Mouse (Mus musculus) ES-E14 (cell line): ENCODE results near the gene Pigq. TPM values are rescaled to one million over a fixed set of nuclear protein-coding genes. Genes with fewer than 3 reads are reported as not detected.

Experiments
- DNase-seq: peaks from one replicate; pipeline ENCODE4 v3.0.0-alpha.2; 2013; ENCODE audit warnings: low read depth, low spot score
- H3K27ac ChIP-seq: 2 replicates; pipeline ENCODE4 v1.5.1; 2012; ENCODE audit warnings: low read depth, mild to moderate bottlenecking, low read length, moderate library complexity, mixed read lengths; ENCODE audit not compliant: poor library complexity, insufficient read depth, severe bottlenecking
- H3K36me3 ChIP-seq: 2 replicates; pipeline ENCODE4 v1.6.1; 2012; ENCODE audit warnings: mild to moderate bottlenecking, low read length, moderate library complexity, mixed read lengths; ENCODE audit not compliant: control insufficient read depth, poor library complexity, insufficient read depth, severe bottlenecking
- H3K4me1 ChIP-seq, 2 experiments: fragments of 150-350 bp in 1 of 2; sonication (generic) in 1 of 2; 2 replicates each; pipeline ENCODE4 v1.6.1; 2012; ENCODE audit warnings: low read length in 2 of 2, mild to moderate bottlenecking in 1 of 2, mixed read lengths in 1 of 2; ENCODE audit not compliant: control insufficient read depth in 2 of 2, insufficient read depth in 2 of 2, poor library complexity in 1 of 2
- H3K4me3 ChIP-seq, 2 experiments: fragments of 150-350 bp in 1 of 2; sonication (generic) in 1 of 2; 2 replicates each; pipeline ENCODE4 v1.5.1; 2012; ENCODE audit warnings: low read length in 2 of 2, low read depth in 1 of 2, mild to moderate bottlenecking in 1 of 2, mixed read lengths in 1 of 2; ENCODE audit not compliant: insufficient read depth in 1 of 2, poor library complexity in 1 of 2, severe bottlenecking in 1 of 2
- H3K9ac ChIP-seq: 2 replicates; pipeline ENCODE4 v1.6.1; 2012; ENCODE audit warnings: low read depth, mild to moderate bottlenecking, low read length, mixed read lengths; ENCODE audit not compliant: poor library complexity, insufficient read depth, severe bottlenecking
- H3K9me3 ChIP-seq: fragments of 150-350 bp; sonication (generic); 2 replicates; pipeline ENCODE4 v1.6.1; 2012; ENCODE audit warnings: low read depth, mild to moderate bottlenecking, low read length; ENCODE audit not compliant: control insufficient read depth, insufficient read depth
- CHD2 ChIP-seq: IDR thresholded peaks from 2 replicates; pipeline ENCODE4 v1.6.1; 2014; ENCODE audit warnings: mild to moderate bottlenecking, low read depth, low read length, inconsistent platforms
- HCFC1 ChIP-seq: IDR thresholded peaks from 2 replicates; pipeline ENCODE4 v1.6.1; 2012; ENCODE audit warnings: low read length, inconsistent platforms, borderline replicate concordance; ENCODE audit not compliant: insufficient read depth
- MAFK ChIP-seq: IDR thresholded peaks from 2 replicates; pipeline ENCODE4 v1.6.1; 2014; ENCODE audit warnings: mild to moderate bottlenecking, low read depth, low read length, inconsistent platforms; ENCODE audit not compliant: insufficient read depth
- ZC3H11A ChIP-seq: IDR thresholded peaks from 2 replicates; pipeline ENCODE4 v1.6.1; 2012; ENCODE audit warnings: low read depth, mild to moderate bottlenecking, inconsistent platforms, low read length, borderline replicate concordance
- ZNF384 ChIP-seq: IDR thresholded peaks from 2 replicates; pipeline ENCODE4 v1.6.1; 2012; ENCODE audit warnings: low read depth, low read length, inconsistent platforms
- in situ Hi-C, 2 experiments: fragments of 600-800 bp; cut with MboI; formaldehyde crosslinking; loops; one replicate each; pipeline ENCODE4 v1.15.1; 2025; ENCODE audit warnings: low sequenced_read_pairs in 2 of 2, inconsistent platforms in 1 of 2; ENCODE audit not compliant: unreplicated experiment in 2 of 2
- total RNA-seq: library from RNA; depleted of rRNA; stranded (reverse); fragments of 300-350 nt; gene quantifications from 2 replicates; pipeline ENCODE4 v1.2.3, GENCODE M21; 2012

Gene Pigq
- total RNA-seq, 1 experiment, result 44.4 TPM

- in situ Hi-C loops, result no loop called here
- no peak overlapping the region for H3K27ac ChIP-seq
- no peak overlapping the region for H3K4me3 ChIP-seq
- H3K36me3 ChIP-seq, result peaks cover 10% of the 10 kb centered on the region; the same call in 1 of the 2 replicates
- DNase-seq, result no peak
- no peaks in the 10 kb centered on the region for H3K4me1 ChIP-seq
- H3K9ac ChIP-seq, result no peak overlapping the region
- H3K9me3 ChIP-seq, result no peaks in the 10 kb centered on the region
- TF ChIP-seq MAFK (no peak), ZC3H11A (no peak), HCFC1 (no peak), CHD2 (no peak), ZNF384 (no peak)
These were observed 19.4 kb downstream of the Pigq start for GRCm38 (mm10) chr17:25925348-25925747.

- Histone ChIP-seq H3K36me3 (peaks cover 2% of the 10 kb centered on the region; the same call in 1 of the 2 replicates), H3K9me3 (no peaks in the 10 kb centered on the region), H3K9ac (no peak overlapping the region), H3K4me3 (no peak overlapping the region), H3K27ac (no peak overlapping the region), H3K4me1 (peaks cover 0 to 3% of the 10 kb centered on the region in 2 experiments; a peak in 1 of 4 replicates)
- in situ Hi-C loops, result no loop called here
- DNase-seq, result no peak
- no peak for TF ChIP-seq ZNF384
- no peak for TF ChIP-seq CHD2
- no peak for TF ChIP-seq MAFK
- TF ChIP-seq ZC3H11A, result no peak
- TF ChIP-seq HCFC1, result no peak
These were observed 22.6 kb downstream of the Pigq start for GRCm38 (mm10) chr17:25922120-25922519.

DNA sequence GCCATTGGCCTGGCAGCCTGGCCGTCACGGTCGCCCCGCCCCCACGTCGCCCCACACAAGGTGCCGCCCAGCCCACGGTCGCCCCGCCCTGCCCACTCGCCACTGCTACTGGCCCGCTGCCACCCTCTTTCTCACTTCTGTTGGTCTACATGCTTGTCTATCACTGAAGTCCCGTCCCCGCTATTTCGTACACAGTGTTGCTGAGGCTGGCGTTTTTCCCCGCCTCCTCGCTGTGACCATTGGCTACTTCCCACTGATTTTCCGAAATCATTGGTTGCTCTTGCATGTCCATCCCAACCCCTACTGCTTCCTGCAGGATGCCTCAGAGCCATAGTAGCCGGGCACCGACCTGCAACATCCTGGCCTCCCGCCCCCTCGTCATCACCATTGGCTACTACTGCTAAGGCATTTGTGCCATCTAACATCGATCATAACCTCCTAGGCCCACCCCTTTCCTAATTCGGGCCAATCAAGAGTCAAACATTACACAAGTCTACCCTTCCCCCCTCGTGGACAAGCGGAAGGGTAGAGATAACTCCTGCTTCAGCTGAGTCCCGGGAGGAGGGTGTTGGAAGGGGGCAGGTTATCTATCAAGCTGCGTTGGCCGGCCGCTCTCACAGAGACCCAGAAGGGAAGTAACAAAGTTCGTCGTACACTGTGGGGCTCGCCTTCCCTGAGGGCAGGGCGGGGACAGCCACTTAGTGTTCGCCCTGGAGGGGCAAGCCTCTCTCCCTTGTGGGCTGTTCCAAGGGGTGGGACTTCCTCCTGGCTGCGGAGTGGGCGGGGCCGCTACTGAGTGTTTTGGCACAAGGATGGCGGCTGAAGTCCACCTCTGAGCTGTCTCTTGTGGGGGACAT is 24.7 kb downstream of the Pigq start:
- TF ChIP-seq HCFC1 (no peak), MAFK (peak; percentile 87), CHD2 (peak; percentile 88)
- in situ Hi-C loops, result no loop called here
- Histone ChIP-seq H3K9ac (peak overlapping the region; percentile 74), H3K9me3 (no peaks in the 10 kb centered on the region), H3K4me3 (peak overlapping the region; percentile 89 to 95), H3K36me3 (peaks cover 1% of the 10 kb centered on the region; the same call in 1 of the 2 replicates), H3K4me1 (peaks cover 0 to 3% of the 10 kb centered on the region in 2 experiments; a peak in 1 of 4 replicates), H3K27ac (peak overlapping the region; percentile 73)
- peak; percentile 98 for DNase-seq

GRCm38 (mm10) chr17:25919144-25919785 is 25.5 kb downstream of the Pigq start, which contains the start of gene Rab40c:
TSS of gene Rab40c (minus strand) at chr17:25919727.
- DNase-seq, result no peak
- no peak; the same call in 1 of the 2 replicates for TF ChIP-seq HCFC1
- no peak for TF ChIP-seq CHD2
- no peak for TF ChIP-seq MAFK
- TF ChIP-seq ZC3H11A, result no peak
- no peak for TF ChIP-seq ZNF384
- H3K9me3 ChIP-seq, result no peaks in the 10 kb centered on the region

More at GRCm38 (mm10) chr17:25919144-25919785, 25.5 kb downstream of the Pigq start, which contains the start of gene Rab40c:
- peak within 1 kb of the TSS; percentile 95 to 97 for H3K4me3 ChIP-seq
- H3K36me3 ChIP-seq, result peaks cover 1% of the 10 kb centered on the region; the same call in 1 of the 2 replicates
- in situ Hi-C loops, result no loop called here
- peak within 1 kb of the TSS; percentile 73 for H3K27ac ChIP-seq
- peaks cover 0 to 3% of the 10 kb centered on the region in 2 experiments; a peak in 1 of 4 replicates for H3K4me1 ChIP-seq
- H3K9ac ChIP-seq, result peak within 1 kb of the TSS; percentile 92
